Mouse (Mus musculus) stomach, embryonic 15.5 days (tissue): ENCODE data around the gene Rab33b. TPM values are rescaled to one million over a fixed set of nuclear protein-coding genes. Genes with fewer than 3 reads are reported as not detected.
"Not testable (repeated sequence)": the region's sequence is repeated elsewhere in the genome, so short reads cannot be mapped to it uniquely, and the experiment has no call there.

ENCODE experiments used
- ATAC-seq: fragments of 200-750 bp; cut with Nextera tagmentation; 2 replicates; pipeline ENCODE4 v1.8.0; 2017; ENCODE audit warnings: low read depth, moderate number of reproducible peaks, moderate TSS enrichment; ENCODE audit not compliant: insufficient read depth, low FRiP score
- H3K27ac ChIP-seq: fragments of 300-500 bp; sonication (generic); 2 replicates; pipeline ENCODE4 v1.5.1; 2015; ENCODE audit warnings: mild to moderate bottlenecking, inconsistent platforms
- H3K27me3 ChIP-seq: fragments of 300-500 bp; sonication (generic); replicated peaks from 2 replicates; pipeline ENCODE4 v1.6.1; 2015; ENCODE audit warnings: inconsistent platforms
- H3K36me3 ChIP-seq: fragments of 300-500 bp; sonication (generic); 2 replicates; pipeline ENCODE4 v1.6.1; 2015; ENCODE audit warnings: inconsistent platforms
- H3K4me1 ChIP-seq: fragments of 300-500 bp; sonication (generic); 2 replicates; pipeline ENCODE4 v1.6.1; 2015; ENCODE audit warnings: inconsistent platforms
- H3K4me2 ChIP-seq: fragments of 300-500 bp; sonication (generic); 2 replicates; pipeline ENCODE4 v1.6.1; 2015; ENCODE audit warnings: mild to moderate bottlenecking, inconsistent platforms
- H3K4me3 ChIP-seq: fragments of 300-500 bp; sonication (generic); replicated peaks from 2 replicates; pipeline ENCODE4 v1.5.1; 2015; ENCODE audit warnings: inconsistent platforms
- H3K9ac ChIP-seq: fragments of 300-500 bp; sonication (generic); 2 replicates; pipeline ENCODE4 v1.6.1; 2015; ENCODE audit warnings: inconsistent platforms
- H3K9me3 ChIP-seq: fragments of 300-500 bp; sonication (generic); 2 replicates; pipeline ENCODE4 v1.6.1; 2016; ENCODE audit warnings: inconsistent platforms
- WGBS: fragments of 180-500 bp; shearing (Covaris S2); methylation state at CpG from one replicate; pipeline ENCODE4 v1.1.7; 2015; 5-methylcytosine and 5-hydroxymethylcytosine counted together
- polyA plus RNA-seq: library from polyadenylated mRNA; unstranded; fragments of >200 nt; fragmentation: Nextera tagmentation; extraction: Ambion mirVana; gene quantifications from 2 replicates; pipeline ENCODE4 v1.2.1, GENCODE M21; 2015

Rab33b gene
- polyA plus RNA-seq = 23.7 and 26.7 TPM in 2 replicates

DNA sequence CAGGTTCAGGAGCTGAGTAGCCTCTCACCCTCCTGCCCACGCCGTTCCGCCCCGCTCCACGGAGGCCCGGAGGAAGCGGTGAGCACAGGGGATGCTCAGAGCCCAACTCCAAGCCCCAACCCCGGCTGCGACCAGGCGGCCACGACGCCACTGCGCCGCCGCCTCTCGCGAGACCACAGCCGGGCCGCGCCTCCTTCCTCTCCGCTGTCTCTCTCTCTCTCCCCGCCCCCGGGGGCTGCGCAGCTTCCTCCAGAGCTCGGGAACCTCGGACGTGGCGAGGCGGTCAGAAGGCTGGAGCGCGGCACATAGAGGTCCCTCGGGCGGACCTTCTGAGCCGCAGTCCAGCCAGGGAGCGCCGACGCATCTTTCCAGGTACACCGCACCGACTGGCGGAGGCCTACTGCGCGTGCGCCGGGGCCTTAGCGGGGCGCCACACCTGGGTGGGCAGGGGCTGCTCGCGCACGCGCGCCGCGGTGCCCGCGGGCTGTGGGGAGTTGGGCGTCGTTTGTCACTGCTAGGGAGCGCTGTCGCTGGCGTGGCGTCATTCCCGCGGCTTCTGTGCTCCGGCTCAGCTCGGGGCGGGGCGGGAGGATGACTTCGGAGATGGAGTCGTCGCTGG lies at the start of gene Rab33b:
Gene Rab33b, plus strand, starts transcription at position 180 of the 619 bp plus-strand sequence.
- Histone ChIP-seq H3K27me3 (no peaks in the 10 kb centered on the region), H3K9me3 (no peaks in the 10 kb centered on the region), H3K27ac (peak within 1 kb of the TSS; percentile 96), H3K4me2 (peak within 1 kb of the TSS; percentile 73), H3K4me1 (peaks cover 18% of the 10 kb centered on the region), H3K9ac (peak within 1 kb of the TSS; percentile 74), H3K36me3 (no peaks in the 10 kb centered on the region), H3K4me3 (peak within 1 kb of the TSS; percentile 79)
- under 1% methylated on average over 68 of the region's 70 CpGs for WGBS
- peak; percentile 98 for ATAC-seq

- H3K9me3 ChIP-seq, H3K27me3 ChIP-seq, H3K4me1 ChIP-seq, H3K36me3 ChIP-seq, ATAC-seq, H3K4me2 ChIP-seq, H3K4me3 ChIP-seq, H3K9ac ChIP-seq, H3K27ac ChIP-seq: not testable (repeated sequence)
- WGBS = 87% methylated on average over 5 of the region's 5 CpGs
Observed at GRCm38 (mm10) chr3:51434364-51434763, 49.4 kb upstream of the Rab33b start.

DNA sequence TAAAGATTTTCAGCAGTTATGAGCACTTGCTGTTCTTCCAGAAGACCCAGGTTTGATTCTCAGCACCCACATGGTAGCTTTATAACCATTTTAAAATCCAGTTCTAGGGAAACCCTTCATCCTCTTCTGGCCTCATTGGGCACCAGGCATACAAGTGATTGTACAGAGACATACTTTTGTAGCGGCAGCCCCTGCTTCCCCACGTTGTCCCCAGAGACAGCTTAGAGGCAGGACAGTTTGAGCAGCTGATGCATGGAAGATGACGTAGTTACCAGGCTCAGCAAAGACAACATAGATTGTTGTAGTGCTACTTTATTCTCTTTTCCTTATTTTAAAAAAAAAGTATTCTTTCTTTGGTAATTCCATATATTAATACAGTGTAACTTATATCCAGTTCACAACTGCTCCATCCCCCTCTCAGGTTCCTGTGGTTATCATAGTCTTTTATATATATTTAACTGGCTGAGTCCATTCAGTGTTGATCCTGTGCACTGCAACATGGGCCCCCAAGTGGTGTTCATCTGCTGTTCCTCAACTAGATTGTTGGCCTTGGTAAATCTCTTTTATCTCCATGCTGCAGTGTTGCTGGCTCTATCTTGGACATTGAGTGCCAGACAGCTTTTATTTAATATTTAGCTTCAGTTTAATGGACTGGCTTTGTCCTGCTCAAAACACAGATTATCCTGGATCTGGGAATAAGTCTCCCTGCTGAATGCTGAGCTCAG lies 48.7 kb upstream of the Rab33b start:
- ATAC-seq = no peak
- Histone ChIP-seq H3K4me2 (no peak overlapping the region), H3K27me3 (no peaks in the 10 kb centered on the region)

GRCm38 (mm10) chr3:51468530-51468929 lies 15.2 kb upstream of the Rab33b start:
- H3K4me3 ChIP-seq = no peak overlapping the region
- no peak overlapping the region for H3K9ac ChIP-seq
- WGBS = 80% methylated on average over 2 of the region's 2 CpGs
- H3K9me3 ChIP-seq = no peaks in the 10 kb centered on the region
- H3K27me3 ChIP-seq = no peaks in the 10 kb centered on the region
- no peak for ATAC-seq
- no peaks in the 10 kb centered on the region for H3K4me1 ChIP-seq
- no peak overlapping the region for H3K27ac ChIP-seq
- peaks cover 49% of the 10 kb centered on the region for H3K36me3 ChIP-seq
- H3K4me2 ChIP-seq = no peak overlapping the region

More for the DNA sequence above, 48.7 kb upstream of the Rab33b start:
- no peak overlapping the region for H3K9ac ChIP-seq
- 88% methylated on average over 3 of the region's 3 CpGs for WGBS
- no peaks in the 10 kb centered on the region for H3K9me3 ChIP-seq
- H3K4me3 ChIP-seq = no peak overlapping the region
- no peak overlapping the region for H3K27ac ChIP-seq
- no peaks in the 10 kb centered on the region for H3K4me1 ChIP-seq
- peaks cover 4% of the 10 kb centered on the region; the same call in 1 of the 2 replicates for H3K36me3 ChIP-seq

DNA sequence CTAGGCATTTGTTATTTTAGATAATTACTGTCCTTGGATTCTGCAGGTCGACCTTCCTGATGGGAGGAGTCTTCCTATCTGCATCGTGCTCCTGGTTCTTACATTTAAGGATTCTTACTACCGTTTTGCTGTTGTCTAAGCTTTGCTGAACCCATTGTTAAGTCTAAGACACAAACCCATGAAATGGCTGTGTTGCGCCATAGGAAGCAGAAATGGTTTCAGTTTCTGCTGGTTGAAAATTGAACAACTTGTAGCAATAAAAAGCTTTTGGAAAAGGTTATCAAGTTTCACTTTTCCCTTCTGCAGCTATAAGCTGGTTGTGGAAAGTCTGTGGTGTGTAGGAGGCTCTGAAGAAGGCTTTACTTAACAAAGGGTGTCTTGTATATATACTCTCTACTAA lies 8.0 kb upstream of the Rab33b start:
- no peak overlapping the region for H3K4me3 ChIP-seq
- no peak overlapping the region for H3K4me2 ChIP-seq
- no peaks in the 10 kb centered on the region for H3K4me1 ChIP-seq
- H3K27ac ChIP-seq = no peak overlapping the region
- no peak for ATAC-seq
- H3K36me3 ChIP-seq = peaks cover 13% of the 10 kb centered on the region; the same call in 1 of the 2 replicates
- no peak overlapping the region for H3K9ac ChIP-seq
- H3K9me3 ChIP-seq = no peaks in the 10 kb centered on the region
- no peaks in the 10 kb centered on the region for H3K27me3 ChIP-seq
- WGBS = 78% methylated on average over 4 of the region's 4 CpGs

- WGBS = 41% methylated on average over 2 of the region's 2 CpGs
- Histone ChIP-seq H3K27ac (no peak overlapping the region), H3K36me3 (no peaks in the 10 kb centered on the region), H3K27me3 (no peaks in the 10 kb centered on the region), H3K9me3 (no peaks in the 10 kb centered on the region), H3K9ac (no peak overlapping the region), H3K4me3 (no peak overlapping the region), H3K4me2 (no peak overlapping the region), H3K4me1 (0 out of 2 replicates have a peak, but pooled peaks cover 7% of the 10 kb centered on the region)
- ATAC-seq = no peak
Observed at GRCm38 (mm10) chr3:51479893-51480292, 3.8 kb upstream of the Rab33b start.

GRCm38 (mm10) chr3:51481059-51481458 lies 2.7 kb upstream of the Rab33b start:
- no peak for ATAC-seq
- H3K36me3 ChIP-seq = no peaks in the 10 kb centered on the region

DNA sequence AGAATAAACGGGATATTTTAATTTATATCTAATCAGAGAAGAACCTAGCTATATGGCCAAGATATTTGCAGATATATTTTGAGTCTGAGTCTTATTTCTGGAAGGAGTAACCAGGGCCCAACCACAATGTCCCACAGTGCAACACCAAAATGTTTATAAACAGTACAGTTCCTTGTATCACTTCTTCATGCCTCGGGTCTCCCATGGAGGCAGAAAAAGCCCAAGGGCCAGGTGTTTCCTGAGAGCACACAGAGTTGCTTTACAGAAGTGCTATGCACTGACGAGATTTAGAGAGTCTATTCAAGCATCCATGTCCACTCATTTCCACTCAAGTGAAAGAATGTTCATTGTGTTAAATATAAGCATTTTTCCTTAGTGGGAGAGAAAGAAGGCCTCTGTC lies 1.8 kb upstream of the Rab33b start:
- H3K27ac ChIP-seq = no peak overlapping the region
- H3K4me3 ChIP-seq = no peak overlapping the region
- H3K27me3 ChIP-seq = no peaks in the 10 kb centered on the region
- no peaks in the 10 kb centered on the region for H3K36me3 ChIP-seq
- H3K9me3 ChIP-seq = no peaks in the 10 kb centered on the region
- 56% methylated on average over 3 of the region's 3 CpGs for WGBS
- H3K4me1 ChIP-seq = peaks cover 18% of the 10 kb centered on the region
- H3K9ac ChIP-seq = no peak overlapping the region
- no peak for ATAC-seq
- no peak overlapping the region for H3K4me2 ChIP-seq

More at GRCm38 (mm10) chr3:51481059-51481458, 2.7 kb upstream of the Rab33b start:
- Histone ChIP-seq H3K9me3 (no peaks in the 10 kb centered on the region), H3K4me2 (no peak overlapping the region), H3K27me3 (no peaks in the 10 kb centered on the region), H3K4me1 (peaks cover 18% of the 10 kb centered on the region), H3K9ac (no peak overlapping the region), H3K27ac (no peak overlapping the region), H3K4me3 (no peak overlapping the region)

- no peak overlapping the region for H3K9ac ChIP-seq
- WGBS = 67% methylated on average over 3 of the region's 3 CpGs
Observed at GRCm38 (mm10) chr3:51482781-51483180, 939 bp upstream of the Rab33b start.

DNA sequence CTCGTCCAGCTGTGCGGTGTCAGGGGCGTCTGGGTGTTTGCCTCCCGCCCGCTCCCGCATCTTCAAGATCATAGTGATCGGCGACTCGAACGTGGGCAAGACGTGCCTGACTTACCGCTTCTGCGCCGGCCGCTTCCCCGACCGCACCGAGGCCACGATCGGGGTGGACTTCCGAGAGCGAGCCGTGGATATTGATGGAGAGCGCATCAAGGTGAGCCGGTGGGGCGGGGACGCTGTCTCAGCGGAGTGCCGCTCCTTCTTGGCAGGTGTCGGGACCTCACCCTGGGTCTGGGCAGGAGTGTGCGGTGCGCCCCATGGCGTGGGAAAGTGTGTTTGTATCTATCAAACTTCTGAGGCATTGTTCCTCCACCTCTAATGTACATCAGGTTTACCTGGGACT lies 650 bp downstream of the Rab33b start:
- Histone ChIP-seq H3K9me3 (no peaks in the 10 kb centered on the region), H3K36me3 (no peaks in the 10 kb centered on the region), H3K4me3 (peak overlapping the region; percentile 79), H3K9ac (peak overlapping the region; percentile 74), H3K27ac (peak overlapping the region; percentile 96), H3K27me3 (no peaks in the 10 kb centered on the region), H3K4me2 (peak overlapping the region; percentile 73), H3K4me1 (peaks cover 18% of the 10 kb centered on the region)
- under 1% methylated on average over 33 of the region's 33 CpGs for WGBS
- ATAC-seq = peak; percentile 23

More at GRCm38 (mm10) chr3:51482781-51483180, 939 bp upstream of the Rab33b start:
- Histone ChIP-seq H3K4me3 (0 out of 2 replicates have a peak overlapping the region, but pooled peaks have one; percentile 79), H3K9me3 (no peaks in the 10 kb centered on the region), H3K4me1 (peaks cover 18% of the 10 kb centered on the region), H3K36me3 (no peaks in the 10 kb centered on the region), H3K27me3 (no peaks in the 10 kb centered on the region), H3K4me2 (peak overlapping the region; percentile 73), H3K27ac (peak overlapping the region; percentile 96; the same call in 1 of the 2 replicates)
- ATAC-seq = no peak

- Histone ChIP-seq H3K36me3 (no peaks in the 10 kb centered on the region), H3K9ac (no peak overlapping the region), H3K4me2 (peak overlapping the region; percentile 73), H3K4me3 (peak overlapping the region; percentile 79), H3K4me1 (peaks cover 18% of the 10 kb centered on the region), H3K9me3 (no peaks in the 10 kb centered on the region), H3K27me3 (no peaks in the 10 kb centered on the region), H3K27ac (no peak overlapping the region)
- ATAC-seq = no peak
- 59% methylated on average over 4 of the region's 4 CpGs for WGBS
Observed at GRCm38 (mm10) chr3:51485347-51485746, 1.6 kb downstream of the Rab33b start.

DNA sequence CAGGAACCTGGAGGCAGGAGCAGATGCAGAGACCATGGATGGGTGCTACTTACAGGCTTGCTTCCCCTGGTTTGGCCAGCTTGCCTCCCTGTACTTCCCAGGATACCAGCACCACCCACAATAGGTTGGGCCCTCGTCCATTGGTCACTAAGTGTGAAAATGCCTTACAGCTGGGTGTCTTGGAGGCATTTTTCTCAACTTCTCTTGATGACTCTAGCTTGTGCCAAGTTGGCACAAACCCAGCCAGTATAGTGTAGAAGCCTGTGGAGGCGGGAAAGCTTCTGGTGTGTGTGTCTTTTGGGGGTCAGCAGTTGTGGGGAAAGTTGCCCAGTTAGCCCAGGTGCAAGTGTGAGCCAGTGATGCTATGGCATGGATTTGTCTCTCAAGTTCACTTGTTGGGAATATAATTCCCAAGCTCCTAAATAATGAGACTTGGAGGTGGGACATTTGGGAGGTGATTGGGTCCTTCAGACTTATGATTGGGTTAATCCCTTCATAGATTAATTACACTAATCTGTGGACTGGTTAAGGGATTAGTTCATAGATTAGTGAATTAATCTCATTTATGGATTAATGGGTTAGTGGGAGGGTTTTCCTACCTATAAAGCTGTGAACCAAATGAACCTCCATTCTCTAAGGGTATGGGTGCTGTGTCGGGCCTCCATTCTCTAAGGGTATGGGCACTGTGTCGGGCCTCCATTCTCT lies 2.9 kb downstream of the Rab33b start:
- 86% methylated on average over 4 of the region's 4 CpGs for WGBS
- ATAC-seq = no peak

More for the DNA sequence above, 2.9 kb downstream of the Rab33b start:
- Histone ChIP-seq H3K4me1 (peaks cover 18% of the 10 kb centered on the region), H3K36me3 (no peaks in the 10 kb centered on the region), H3K4me3 (no peak overlapping the region), H3K9me3 (no peaks in the 10 kb centered on the region), H3K27ac (no peak overlapping the region), H3K9ac (no peak overlapping the region), H3K4me2 (no peak overlapping the region), H3K27me3 (no peaks in the 10 kb centered on the region)
